Mouse (Mus musculus): ENCODE measurements around the gene Mapk9. TPM values are rescaled to one million over a fixed set of nuclear protein-coding genes. Genes with fewer than 3 reads are reported as not detected.
A peak's percentile ranks its signal among the peaks of the same experiment; 100 is the strongest.

The Mapk9 gene
- polyA plus RNA-seq, 1 experiment from 2014 or later = 34.2 TPM

GRCm38 (mm10) chr11:49847811-49848078, 1.2 kb downstream of the Mapk9 start:
- Histone ChIP-seq H3K4me2 (replicated peaks; ENCODE audit: low read depth, low read length) (peak overlapping the region; percentile 87), H3K27me3 (ENCODE audit: insufficient read depth, low read length) (no peaks in the 10 kb centered on the region), H3K36me3 (ENCODE audit: insufficient read depth, low read length) (peaks cover 5% of the 10 kb centered on the region; the same call in 1 of the 2 replicates), H3K9me3 (ENCODE audit: low read length) (no peaks in the 10 kb centered on the region), H3K4me3 (ENCODE audit: low read length) (peak overlapping the region; percentile 91), H3K9ac (replicated peaks; ENCODE audit: low read length) (peak overlapping the region; percentile 90), H3K4me1 (ENCODE audit: insufficient read depth, low read length) (peaks cover 15% of the 10 kb centered on the region), H3K27ac (ENCODE audit: low read length) (no peak overlapping the region)
- 68% methylated on average over 2 of the region's 2 CpGs for WGBS
- no peak for ATAC-seq (ENCODE audit: low FRiP score, low TSS enrichment)

GRCm38 (mm10) chr11:49848080-49848815, 1.7 kb downstream of the Mapk9 start:
- Histone ChIP-seq H3K4me2 (replicated peaks; ENCODE audit: low read depth, low read length) (peak overlapping the region; percentile 87; the same call in 1 of the 2 replicates), H3K27me3 (ENCODE audit: insufficient read depth, low read length) (no peaks in the 10 kb centered on the region), H3K4me1 (ENCODE audit: insufficient read depth, low read length) (peaks cover 15% of the 10 kb centered on the region), H3K9ac (replicated peaks; ENCODE audit: low read length) (peak overlapping the region; percentile 42; the same call in 1 of the 2 replicates), H3K4me3 (ENCODE audit: low read length) (no peak overlapping the region), H3K9me3 (ENCODE audit: low read length) (no peaks in the 10 kb centered on the region), H3K36me3 (ENCODE audit: insufficient read depth, low read length) (peaks cover 5% of the 10 kb centered on the region; the same call in 1 of the 2 replicates), H3K27ac (ENCODE audit: low read length) (no peak overlapping the region)
- no peak for ATAC-seq (ENCODE audit: low FRiP score, low TSS enrichment)
- WGBS = 64% methylated on average over 4 of the region's 4 CpGs

- no peak for ATAC-seq (ENCODE audit: low FRiP score, low TSS enrichment)
- no peak overlapping the region for H3K27ac ChIP-seq (ENCODE audit: low read length)
- no peaks in the 10 kb centered on the region for H3K9me3 ChIP-seq (ENCODE audit: low read length)
- H3K9ac ChIP-seq (replicated peaks; ENCODE audit: low read length) = no peak overlapping the region
- WGBS = 93% methylated on average over 7 of the region's 7 CpGs
- no peaks in the 10 kb centered on the region for H3K27me3 ChIP-seq (ENCODE audit: insufficient read depth, low read length)
- peaks cover 15% of the 10 kb centered on the region; the same call in 1 of the 2 replicates for H3K36me3 ChIP-seq (ENCODE audit: insufficient read depth, low read length)
- peaks cover 15% of the 10 kb centered on the region for H3K4me1 ChIP-seq (ENCODE audit: insufficient read depth, low read length)
- no peak overlapping the region for H3K4me3 ChIP-seq (ENCODE audit: low read length)
- no peak overlapping the region for H3K4me2 ChIP-seq (replicated peaks; ENCODE audit: low read depth, low read length)
These were observed 3.8 kb downstream of the Mapk9 start for GRCm38 (mm10) chr11:49850331-49850730.

GRCm38 (mm10) chr11:49855144-49855543, 8.6 kb downstream of the Mapk9 start:
- Histone ChIP-seq H3K27me3 (ENCODE audit: insufficient read depth, low read length) (no peaks in the 10 kb centered on the region), H3K9me3 (ENCODE audit: low read length) (no peaks in the 10 kb centered on the region), H3K4me2 (replicated peaks; ENCODE audit: low read depth, low read length) (no peak overlapping the region), H3K9ac (replicated peaks; ENCODE audit: low read length) (no peak overlapping the region), H3K27ac (ENCODE audit: low read length) (no peak overlapping the region), H3K4me1 (ENCODE audit: insufficient read depth, low read length) (no peaks in the 10 kb centered on the region), H3K4me3 (ENCODE audit: low read length) (no peak overlapping the region), H3K36me3 (ENCODE audit: insufficient read depth, low read length) (peaks cover 16% of the 10 kb centered on the region; the same call in 1 of the 2 replicates)
- WGBS = 82% methylated on average over 5 of the region's 5 CpGs
- no peak for ATAC-seq (ENCODE audit: low FRiP score, low TSS enrichment)

GRCm38 (mm10) chr11:49861139-49861538, 14.6 kb downstream of the Mapk9 start:
- 84% methylated on average over 4 of the region's 4 CpGs for WGBS

GRCm38 (mm10) chr11:49863926-49864325, 17.4 kb downstream of the Mapk9 start:
- H3K4me2 ChIP-seq (replicated peaks; ENCODE audit: low read depth, low read length) = no peak overlapping the region
- no peak overlapping the region for H3K9ac ChIP-seq (replicated peaks; ENCODE audit: low read length)
- no peak for ATAC-seq (ENCODE audit: low FRiP score, low TSS enrichment)
- H3K4me1 ChIP-seq (ENCODE audit: insufficient read depth, low read length) = no peaks in the 10 kb centered on the region
- no peak overlapping the region for H3K27ac ChIP-seq (ENCODE audit: low read length)
- no peaks in the 10 kb centered on the region for H3K27me3 ChIP-seq (ENCODE audit: insufficient read depth, low read length)
- H3K4me3 ChIP-seq (ENCODE audit: low read length) = no peak overlapping the region
- H3K9me3 ChIP-seq (ENCODE audit: low read length) = no peaks in the 10 kb centered on the region
- H3K36me3 ChIP-seq (ENCODE audit: insufficient read depth, low read length) = peaks cover 9% of the 10 kb centered on the region; the same call in 1 of the 2 replicates

More at GRCm38 (mm10) chr11:49861139-49861538, 14.6 kb downstream of the Mapk9 start:
- H3K9ac ChIP-seq (replicated peaks; ENCODE audit: low read length) = no peak overlapping the region
- no peaks in the 10 kb centered on the region for H3K9me3 ChIP-seq (ENCODE audit: low read length)
- no peak overlapping the region for H3K4me3 ChIP-seq (ENCODE audit: low read length)
- no peaks in the 10 kb centered on the region for H3K4me1 ChIP-seq (ENCODE audit: insufficient read depth, low read length)
- no peak overlapping the region for H3K4me2 ChIP-seq (replicated peaks; ENCODE audit: low read depth, low read length)
- H3K27me3 ChIP-seq (ENCODE audit: insufficient read depth, low read length) = no peaks in the 10 kb centered on the region
- no peak overlapping the region for H3K27ac ChIP-seq (ENCODE audit: low read length)
- H3K36me3 ChIP-seq (ENCODE audit: insufficient read depth, low read length) = 0 out of 2 replicates have a peak, but pooled peaks cover 3% of the 10 kb centered on the region
- ATAC-seq (ENCODE audit: low FRiP score, low TSS enrichment) = no peak

GRCm38 (mm10) chr11:49867320-49867719, 20.8 kb downstream of the Mapk9 start:
- Histone ChIP-seq H3K27me3 (ENCODE audit: insufficient read depth, low read length) (no peaks in the 10 kb centered on the region), H3K4me2 (replicated peaks; ENCODE audit: low read depth, low read length) (no peak overlapping the region), H3K9ac (replicated peaks; ENCODE audit: low read length) (no peak overlapping the region), H3K4me1 (ENCODE audit: insufficient read depth, low read length) (no peaks in the 10 kb centered on the region), H3K4me3 (ENCODE audit: low read length) (no peak overlapping the region), H3K27ac (ENCODE audit: low read length) (no peak overlapping the region), H3K9me3 (ENCODE audit: low read length) (no peaks in the 10 kb centered on the region), H3K36me3 (ENCODE audit: insufficient read depth, low read length) (peaks cover 18% of the 10 kb centered on the region)
- no peak for ATAC-seq (ENCODE audit: low FRiP score, low TSS enrichment)
- WGBS = 90% methylated on average over 5 of the region's 5 CpGs

- no peak overlapping the region for H3K9ac ChIP-seq (replicated peaks; ENCODE audit: low read length)
- no peak overlapping the region for H3K4me2 ChIP-seq (replicated peaks; ENCODE audit: low read depth, low read length)
- H3K27me3 ChIP-seq (ENCODE audit: insufficient read depth, low read length) = no peaks in the 10 kb centered on the region
- H3K9me3 ChIP-seq (ENCODE audit: low read length) = no peaks in the 10 kb centered on the region
- no peak overlapping the region for H3K4me3 ChIP-seq (ENCODE audit: low read length)
- H3K36me3 ChIP-seq (ENCODE audit: insufficient read depth, low read length) = peaks cover 22% of the 10 kb centered on the region
- ATAC-seq (ENCODE audit: low FRiP score, low TSS enrichment) = no peak
- H3K4me1 ChIP-seq (ENCODE audit: insufficient read depth, low read length) = no peaks in the 10 kb centered on the region
- H3K27ac ChIP-seq (ENCODE audit: low read length) = no peak overlapping the region
These were observed 23.2 kb downstream of the Mapk9 start for GRCm38 (mm10) chr11:49869762-49870161.

- no peak overlapping the region for H3K9ac ChIP-seq (replicated peaks; ENCODE audit: low read length)
- no peaks in the 10 kb centered on the region for H3K4me1 ChIP-seq (ENCODE audit: insufficient read depth, low read length)
- H3K4me2 ChIP-seq (replicated peaks; ENCODE audit: low read depth, low read length) = no peak overlapping the region
- H3K27me3 ChIP-seq (ENCODE audit: insufficient read depth, low read length) = no peaks in the 10 kb centered on the region
- no peak overlapping the region for H3K27ac ChIP-seq (ENCODE audit: low read length)
- peaks cover 22% of the 10 kb centered on the region for H3K36me3 ChIP-seq (ENCODE audit: insufficient read depth, low read length)
- WGBS = 53% methylated on average over 6 of the region's 6 CpGs
- peak; percentile 61; the same call in 1 of the 2 replicates for ATAC-seq (ENCODE audit: low FRiP score, low TSS enrichment)
- H3K4me3 ChIP-seq (ENCODE audit: low read length) = no peak overlapping the region
- H3K9me3 ChIP-seq (ENCODE audit: low read length) = no peaks in the 10 kb centered on the region
These were observed 25.4 kb downstream of the Mapk9 start for GRCm38 (mm10) chr11:49871914-49872313.

GRCm38 (mm10) chr11:49872779-49873178, 26.2 kb downstream of the Mapk9 start:
- Histone ChIP-seq H3K9me3 (ENCODE audit: low read length) (no peaks in the 10 kb centered on the region), H3K4me3 (ENCODE audit: low read length) (no peak overlapping the region), H3K4me2 (replicated peaks; ENCODE audit: low read depth, low read length) (no peak overlapping the region), H3K9ac (replicated peaks; ENCODE audit: low read length) (no peak overlapping the region), H3K36me3 (ENCODE audit: insufficient read depth, low read length) (peaks cover 16% of the 10 kb centered on the region), H3K27ac (ENCODE audit: low read length) (no peak overlapping the region), H3K4me1 (ENCODE audit: insufficient read depth, low read length) (no peaks in the 10 kb centered on the region), H3K27me3 (ENCODE audit: insufficient read depth, low read length) (no peaks in the 10 kb centered on the region)
- no peak for ATAC-seq (ENCODE audit: low FRiP score, low TSS enrichment)
- 90% methylated on average over 6 of the region's 6 CpGs for WGBS
